Mouse (Mus musculus) cortical plate, adult 2 months (tissue): ENCODE measurements around the gene Ostf1.

Experiments
- CTCF ChIP-seq: fragments of 200-500 bp; IDR thresholded peaks from 2 replicates; pipeline ENCODE4 v1.5.1; 2011; ENCODE audit warnings: mild to moderate bottlenecking, control low read depth, low read length; ENCODE audit not compliant: insufficient read depth; ENCODE audit errors: extremely low read depth
- POLR2A ChIP-seq: fragments of 200-500 bp; IDR thresholded peaks from 2 replicates; pipeline ENCODE4 v1.6.1; 2011; ENCODE audit warnings: mild to moderate bottlenecking, low read length, control low read depth; ENCODE audit not compliant: insufficient read depth; ENCODE audit errors: extremely low read depth

DNA sequence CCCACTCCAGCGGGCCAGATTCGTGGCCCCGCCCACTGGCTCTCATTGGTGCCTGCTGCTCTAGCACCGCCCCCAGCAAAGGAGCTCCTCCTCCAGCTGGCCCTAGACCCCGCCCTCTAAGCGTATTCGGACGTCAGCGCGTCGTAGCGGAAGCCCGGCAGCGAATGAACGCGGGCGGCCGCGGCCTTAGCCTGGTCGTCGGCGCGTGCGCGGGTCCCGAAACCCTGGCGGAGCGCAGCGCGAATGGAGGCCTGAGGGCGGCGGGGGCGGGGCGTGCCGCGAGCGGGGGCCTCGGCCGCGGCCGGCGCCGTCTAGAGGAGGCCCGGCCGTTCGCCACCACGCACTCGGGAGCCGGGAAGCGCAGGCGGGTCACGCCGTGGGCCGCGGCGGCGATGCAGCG, 39.0 kb upstream of the Ostf1 start, which contains the start of gene Carnmt1:
- TF ChIP-seq CTCF (no peak), POLR2A (peak; percentile 47; the same call in 1 of the 2 replicates)
